Mouse (Mus musculus) bone marrow, adult 2 months (tissue): ENCODE measurements at regions not wholly inside any gene's neighbourhood (a gene's known extent, or its start where the extent isn't known, plus 50 kb on each side); places are given as distances from the start of the nearest gene placed in this dataset.

Source experiments
- H3K27ac ChIP-seq: fragments of 200-500 bp; 2 replicates; pipeline ENCODE4 v1.5.1; 2012; ENCODE audit warnings: low read depth, mild to moderate bottlenecking, control low read depth, inconsistent platforms, low read length; ENCODE audit not compliant: control insufficient read depth, poor library complexity, insufficient read depth
- H3K4me1 ChIP-seq: fragments of 200-500 bp; 2 replicates; pipeline ENCODE4 v1.6.1; 2011; ENCODE audit warnings: low read length; ENCODE audit not compliant: control insufficient read depth, insufficient read depth
- H3K4me3 ChIP-seq: fragments of 200-500 bp; replicated peaks from 2 replicates; pipeline ENCODE3; 2011; ENCODE audit warnings: mild to moderate bottlenecking, low read depth, low read length, control low read depth; ENCODE audit not compliant: control insufficient read depth
- CTCF ChIP-seq: fragments of 200-500 bp; IDR thresholded peaks from 2 replicates; pipeline ENCODE4 v1.5.1; 2011; ENCODE audit warnings: low read length, control low read depth; ENCODE audit not compliant: control insufficient read depth, insufficient read depth
- POLR2A ChIP-seq: fragments of 200-500 bp; IDR thresholded peaks from 2 replicates; pipeline ENCODE4 v1.6.1; 2011; ENCODE audit warnings: low read depth, mild to moderate bottlenecking, control low read depth, low read length, borderline replicate concordance; ENCODE audit not compliant: control insufficient read depth
- WGBS: fragments of 180-500 bp; shearing (Covaris S2); methylation state at CpG from one replicate; pipeline ENCODE4 v1.1.7; 2018; 5-methylcytosine and 5-hydroxymethylcytosine counted together

- no peaks in the 10 kb centered on the region for H3K4me1 ChIP-seq
- no peak overlapping the region for H3K4me3 ChIP-seq
- no peak overlapping the region for H3K27ac ChIP-seq
- TF ChIP-seq POLR2A, result no peak
- no peak for TF ChIP-seq CTCF
- 75% methylated on average over 3 of the region's 3 CpGs for WGBS
Measured at GRCm38 (mm10) chr14:24924561-24924960, 437.6 kb downstream of the Rps24 start.

GRCm38 (mm10) chr14:24926086-24927048 is 439.4 kb downstream of the Rps24 start:
- H3K4me1 ChIP-seq, result no peaks in the 10 kb centered on the region
- H3K27ac ChIP-seq, result no peak overlapping the region
- no peak for TF ChIP-seq CTCF
- TF ChIP-seq POLR2A, result no peak
- WGBS, result 72% methylated on average over 11 of the region's 11 CpGs
- no peak overlapping the region for H3K4me3 ChIP-seq

- H3K4me1 ChIP-seq, result no peaks in the 10 kb centered on the region
- no peak for TF ChIP-seq POLR2A
- no peak for TF ChIP-seq CTCF
- WGBS, result 37% methylated on average over 3 of the region's 3 CpGs
- H3K4me3 ChIP-seq, result no peak overlapping the region
- no peak overlapping the region for H3K27ac ChIP-seq
Measured at GRCm38 (mm10) chr14:24928726-24929125, 441.8 kb downstream of the Rps24 start.

- TF ChIP-seq POLR2A (no peak), CTCF (no peak)
- WGBS, result 79% methylated on average over 7 of the region's 7 CpGs
- Histone ChIP-seq H3K4me1 (no peaks in the 10 kb centered on the region), H3K27ac (no peak overlapping the region), H3K4me3 (no peak overlapping the region)
Measured at GRCm38 (mm10) chr14:24930251-24930650, 443.3 kb downstream of the Rps24 start.

GRCm38 (mm10) chr14:24937876-24938275 is 451.0 kb downstream of the Rps24 start:
- Histone ChIP-seq H3K27ac (no peak overlapping the region), H3K4me1 (no peaks in the 10 kb centered on the region), H3K4me3 (no peak overlapping the region)
- WGBS, result 86% methylated on average over 2 of the region's 2 CpGs
- no peak for TF ChIP-seq POLR2A
- no peak for TF ChIP-seq CTCF

- 67% methylated on average over 4 of the region's 4 CpGs for WGBS
- H3K4me1 ChIP-seq, result no peaks in the 10 kb centered on the region
- H3K4me3 ChIP-seq, result no peak overlapping the region
- no peak overlapping the region for H3K27ac ChIP-seq
- TF ChIP-seq CTCF, result no peak
- no peak for TF ChIP-seq POLR2A
Measured at GRCm38 (mm10) chr14:24939068-24939467, 452.1 kb downstream of the Rps24 start.

- no peak overlapping the region for H3K27ac ChIP-seq
- 78% methylated on average over 9 of the region's 9 CpGs for WGBS
- H3K4me1 ChIP-seq, result no peaks in the 10 kb centered on the region
- no peak overlapping the region for H3K4me3 ChIP-seq
- no peak for TF ChIP-seq POLR2A
Measured at GRCm38 (mm10) chr14:24939476-24940200, 452.7 kb downstream of the Rps24 start.

GRCm38 (mm10) chr14:24945716-24946115 is 458.8 kb downstream of the Rps24 start:
- H3K4me3 ChIP-seq, result no peak overlapping the region

GRCm38 (mm10) chr14:24947084-24947483 is 460.2 kb downstream of the Rps24 start:
- Histone ChIP-seq H3K4me3 (no peak overlapping the region), H3K4me1 (no peaks in the 10 kb centered on the region), H3K27ac (no peak overlapping the region)
- TF ChIP-seq CTCF, result no peak
- no peak for TF ChIP-seq POLR2A
- WGBS, result 76% methylated on average over 5 of the region's 5 CpGs

More at GRCm38 (mm10) chr14:24945716-24946115, 458.8 kb downstream of the Rps24 start:
- Histone ChIP-seq H3K4me1 (no peaks in the 10 kb centered on the region), H3K27ac (no peak overlapping the region)
- TF ChIP-seq POLR2A, result no peak
- TF ChIP-seq CTCF, result no peak
- WGBS, result 48% methylated on average over 2 of the region's 2 CpGs
